Mouse (Mus musculus) CH12.LX (cell line): ENCODE measurements at regions not wholly inside any gene's neighbourhood (a gene's known extent, or its start where the extent isn't known, plus 50 kb on each side); places are given as distances from the start of the nearest gene placed in this dataset.

Experiments used
- DNase-seq: peaks from one replicate; pipeline ENCODE4 v3.0.0-alpha.2; 2013; ENCODE audit errors: extremely low read depth
- H3K27ac ChIP-seq: 2 replicates; pipeline ENCODE4 v1.5.1; 2012; ENCODE audit warnings: low read depth, mild to moderate bottlenecking, control low read depth, moderate library complexity; ENCODE audit not compliant: insufficient read depth
- H3K27me3 ChIP-seq: replicated peaks from 2 replicates; pipeline ENCODE3; 2012; ENCODE audit warnings: inconsistent platforms
- H3K36me3 ChIP-seq, 2 experiments: replicated peaks in 1 of 2; 2 replicates each; pipeline versions ENCODE3 to v1.6.1; 2012; ENCODE audit warnings: inconsistent platforms in 1 of 2, low read length in 1 of 2, mild to moderate bottlenecking in 1 of 2, mixed read lengths in 1 of 2, moderate library complexity in 1 of 2; ENCODE audit not compliant: control insufficient read depth in 1 of 2, insufficient read depth in 1 of 2
- H3K4me1 ChIP-seq, 2 experiments: 2 replicates each; pipeline ENCODE4 v1.6.1; 2012; ENCODE audit warnings: inconsistent platforms in 1 of 2, moderate library complexity in 1 of 2; ENCODE audit not compliant: insufficient read depth in 2 of 2, control insufficient read depth in 1 of 2
- H3K4me2 ChIP-seq: 2 replicates; pipeline ENCODE4 v1.6.1; 2012; ENCODE audit warnings: low read depth, mild to moderate bottlenecking, control low read depth; ENCODE audit not compliant: poor library complexity, insufficient read depth, severe bottlenecking
- H3K4me3 ChIP-seq, 3 experiments: fragments of 150-350 bp in 1 of 3; sonication (generic) in 1 of 3; replicated peaks in 1 of 3; 2 replicates each; pipeline versions ENCODE3 to v1.5.1; 2011 to 2012; ENCODE audit warnings: low read depth in 2 of 3, low read length in 2 of 3, mild to moderate bottlenecking in 2 of 3, moderate library complexity in 2 of 3, control low read depth in 1 of 3, improper control_type of control experiment in 1 of 3, inconsistent platforms in 1 of 3, mixed read lengths in 1 of 3; ENCODE audit not compliant: poor library complexity in 1 of 3
- H3K79me2 ChIP-seq: replicated peaks from 2 replicates; pipeline ENCODE4 v1.6.1; 2012; ENCODE audit warnings: mild to moderate bottlenecking, moderate library complexity; ENCODE audit not compliant: control insufficient read depth, poor library complexity, insufficient read depth, severe bottlenecking; ENCODE audit errors: extremely low read depth
- H3K9ac ChIP-seq: 2 replicates; pipeline ENCODE4 v1.6.1; 2012; ENCODE audit warnings: low read depth, mild to moderate bottlenecking, control low read depth, moderate library complexity; ENCODE audit not compliant: insufficient read depth
- H3K9me3 ChIP-seq: replicated peaks from 2 replicates; pipeline ENCODE3; 2012; ENCODE audit warnings: low read length, inconsistent platforms, mixed read lengths
- CHD1 ChIP-seq: IDR thresholded peaks from 2 replicates; pipeline ENCODE4 v1.6.1; 2012; ENCODE audit warnings: low read depth, low read length, improper control_type of control experiment, inconsistent platforms
- CTCF ChIP-seq, 2 experiments: IDR thresholded peaks in 1 of 2; conservative IDR thresholded peaks in 1 of 2; 2 replicates each; pipeline ENCODE4 v1.5.1; 2011 to 2012; ENCODE audit warnings: low read depth in 2 of 2, low read length in 2 of 2, improper control_type of control experiment in 1 of 2, inconsistent platforms in 1 of 2, mild to moderate bottlenecking in 1 of 2, moderate library complexity in 1 of 2
- E2F4 ChIP-seq: IDR thresholded peaks from 2 replicates; pipeline ENCODE4 v1.6.1; 2011; ENCODE audit warnings: low read depth, low read length, improper control_type of control experiment; ENCODE audit not compliant: insufficient replicate concordance
- GABPA ChIP-seq: IDR thresholded peaks from 2 replicates; pipeline ENCODE4 v1.6.1; 2012; ENCODE audit warnings: low read depth, low read length, improper control_type of control experiment, inconsistent platforms; ENCODE audit not compliant: insufficient replicate concordance
- HCFC1 ChIP-seq: IDR thresholded peaks from 2 replicates; pipeline ENCODE4 v1.6.1; 2012; ENCODE audit warnings: low read depth, mild to moderate bottlenecking, inconsistent platforms, low read length, improper control_type of control experiment
- IRF4 ChIP-seq: IDR thresholded peaks from 2 replicates; pipeline ENCODE4 v1.6.1; 2014; ENCODE audit warnings: low read depth, mild to moderate bottlenecking, inconsistent platforms, low read length, improper control_type of control experiment
- KAT2A ChIP-seq: IDR thresholded peaks from 2 replicates; pipeline ENCODE4 v1.6.1; 2012; ENCODE audit warnings: low read length, improper control_type of control experiment, inconsistent platforms; ENCODE audit not compliant: insufficient replicate concordance
- MAFK ChIP-seq: IDR thresholded peaks from 2 replicates; pipeline ENCODE4 v1.6.1; 2011; ENCODE audit warnings: low read length, improper control_type of control experiment; ENCODE audit not compliant: insufficient replicate concordance
- MXI1 ChIP-seq: IDR thresholded peaks from 2 replicates; pipeline ENCODE4 v1.6.1; 2011; ENCODE audit warnings: mild to moderate bottlenecking, low read depth, low read length, improper control_type of control experiment
- MYC ChIP-seq: IDR thresholded peaks from 2 replicates; pipeline ENCODE4 v1.6.1; 2011; ENCODE audit warnings: low read depth, mild to moderate bottlenecking, improper control_type of control experiment, low read length
- NELFE ChIP-seq: IDR thresholded peaks from 2 replicates; pipeline ENCODE4 v1.6.1; 2011; ENCODE audit warnings: low read depth, low read length, improper control_type of control experiment
- POLR2A ChIP-seq: IDR thresholded peaks from 2 replicates; pipeline ENCODE4 v1.6.1; 2011; ENCODE audit warnings: low read depth, mild to moderate bottlenecking, improper control_type of control experiment, low read length
- POLR2AphosphoS2 ChIP-seq: IDR thresholded peaks from 2 replicates; pipeline ENCODE4 v1.6.1; 2011; ENCODE audit warnings: low read depth, low read length, improper control_type of control experiment
- RAD21 ChIP-seq: IDR thresholded peaks from 2 replicates; pipeline ENCODE4 v1.6.1; 2011; ENCODE audit warnings: low read depth, mild to moderate bottlenecking, low read length, improper control_type of control experiment, moderate library complexity
- SIN3A ChIP-seq: IDR thresholded peaks from 2 replicates; pipeline ENCODE4 v1.6.1; 2012; ENCODE audit warnings: low read length, improper control_type of control experiment, inconsistent platforms
- SMC3 ChIP-seq: IDR thresholded peaks from 2 replicates; pipeline ENCODE4 v1.6.1; 2011; ENCODE audit warnings: low read depth, low read length, improper control_type of control experiment
- TCF12 ChIP-seq: IDR thresholded peaks from 2 replicates; pipeline ENCODE4 v1.6.1; 2014; ENCODE audit warnings: low read depth, mild to moderate bottlenecking, inconsistent platforms, low read length, improper control_type of control experiment
- UBTF ChIP-seq: IDR thresholded peaks from 2 replicates; pipeline ENCODE4 v1.6.1; 2012; ENCODE audit warnings: low read depth, mild to moderate bottlenecking, inconsistent platforms, low read length, improper control_type of control experiment, moderate library complexity
- USF1 ChIP-seq: IDR thresholded peaks from 2 replicates; pipeline ENCODE4 v1.6.1; 2014; ENCODE audit warnings: low read depth, mild to moderate bottlenecking, inconsistent platforms, low read length, improper control_type of control experiment
- USF2 ChIP-seq: conservative IDR thresholded peaks from 2 replicates; pipeline ENCODE4 v1.6.1; 2011; ENCODE audit warnings: low read depth, low read length, improper control_type of control experiment
- ZKSCAN1 ChIP-seq: IDR thresholded peaks from 2 replicates; pipeline ENCODE4 v1.6.1; 2012; ENCODE audit warnings: low read depth, inconsistent platforms, low read length, improper control_type of control experiment, borderline replicate concordance
- ZMIZ1 ChIP-seq: IDR thresholded peaks from 2 replicates; pipeline ENCODE4 v1.6.1; 2012; ENCODE audit warnings: low read depth, mild to moderate bottlenecking, inconsistent platforms, low read length, improper control_type of control experiment
- ZNF384 ChIP-seq: IDR thresholded peaks from 2 replicates; pipeline ENCODE4 v1.6.1; 2012; ENCODE audit warnings: low read depth, low read length, improper control_type of control experiment, inconsistent platforms
- dilution Hi-C: fragments of 300-500 bp; cut with MboI; formaldehyde crosslinking; loops from 2 replicates; pipeline ENCODE4 v1.14.3; 2020; ENCODE audit warnings: low sequenced_read_pairs; ENCODE audit not compliant: extremely low pct_unique_long_range_greater_than_20kb, extremely low pct_ligation_motif_present
- in situ Hi-C: fragments of 300-500 bp; cut with MboI; formaldehyde crosslinking; loops from 3 replicates; pipeline ENCODE4 v1.14.3; 2019; ENCODE audit warnings: low sequenced_read_pairs, low pct_ligation_motif_present, low pct_unique_long_range_greater_than_20kb, mixed read lengths

- peaks cover 0 to 3% of the 10 kb centered on the region in 2 experiments; a peak in 1 of 4 replicates for H3K4me1 ChIP-seq
- dilution Hi-C loops: no loop called here
- H3K9ac ChIP-seq: no peak overlapping the region
- no peak for DNase-seq
- no peaks in the 10 kb centered on the region for H3K79me2 ChIP-seq
- no peak overlapping the region for H3K4me3 ChIP-seq
- no peak for TF ChIP-seq RAD21
- no peak for TF ChIP-seq GABPA
- no peak for TF ChIP-seq POLR2AphosphoS2
- TF ChIP-seq MXI1: no peak
- TF ChIP-seq ZMIZ1: no peak
- no peak for TF ChIP-seq USF1
- TF ChIP-seq NELFE: no peak
- no peak for TF ChIP-seq MAFK
- TF ChIP-seq CHD1: no peak
- no peak overlapping the region for H3K4me2 ChIP-seq
- H3K36me3 ChIP-seq: no peaks in the 10 kb centered on the region
- H3K27me3 ChIP-seq: no peaks in the 10 kb centered on the region
- no peak overlapping the region for H3K27ac ChIP-seq
- peaks cover 7% of the 10 kb centered on the region for H3K9me3 ChIP-seq
- in situ Hi-C loops: no loop called here
Observed at GRCm38 (mm10) chr2:173366734-173367133, 90.4 kb upstream of the Pmepa1 start.

GRCm38 (mm10) chr2:173368899-173369298, 92.6 kb upstream of the Pmepa1 start:
- H3K9me3 ChIP-seq: peaks cover 24% of the 10 kb centered on the region
- H3K4me2 ChIP-seq: no peak overlapping the region
- in situ Hi-C loops (no loop called here), dilution Hi-C loops (no loop called here)
- no peak overlapping the region for H3K27ac ChIP-seq
- no peak for DNase-seq
- H3K27me3 ChIP-seq: no peaks in the 10 kb centered on the region
- no peaks in the 10 kb centered on the region for H3K79me2 ChIP-seq
- no peaks in the 10 kb centered on the region for H3K36me3 ChIP-seq
- H3K9ac ChIP-seq: no peak overlapping the region
- no peak for TF ChIP-seq IRF4
- TF ChIP-seq USF2: no peak
- no peak for TF ChIP-seq UBTF
- no peak for TF ChIP-seq SIN3A
- TF ChIP-seq ZKSCAN1: no peak
- TF ChIP-seq HCFC1: no peak
- no peak for TF ChIP-seq SMC3
- no peak for TF ChIP-seq POLR2A
- TF ChIP-seq CHD1: no peak
- no peak for TF ChIP-seq TCF12
- no peak for TF ChIP-seq E2F4
- no peak for TF ChIP-seq CTCF (conservative IDR thresholded peaks at IDR 0.05 in 1 of 2, IDR thresholded peaks at IDR 0.05 in 1 of 2; ENCODE audit: low read depth in 2 of 2, low read length in 2 of 2)
- no peak for TF ChIP-seq POLR2AphosphoS2
- no peak for TF ChIP-seq MYC
- TF ChIP-seq RAD21: no peak
- TF ChIP-seq ZNF384: no peak
- no peak for TF ChIP-seq KAT2A
- TF ChIP-seq MXI1: no peak
- peaks cover 0 to 3% of the 10 kb centered on the region in 2 experiments; a peak in 1 of 4 replicates for H3K4me1 ChIP-seq
- no peak overlapping the region for H3K4me3 ChIP-seq
